Mouse (Mus musculus): ENCODE measurements around the gene 3110040M04Rik.
"Not testable (repeated sequence)": the region's sequence is repeated elsewhere in the genome, so short reads cannot be mapped to it uniquely, and the experiment has no call there.

DNA sequence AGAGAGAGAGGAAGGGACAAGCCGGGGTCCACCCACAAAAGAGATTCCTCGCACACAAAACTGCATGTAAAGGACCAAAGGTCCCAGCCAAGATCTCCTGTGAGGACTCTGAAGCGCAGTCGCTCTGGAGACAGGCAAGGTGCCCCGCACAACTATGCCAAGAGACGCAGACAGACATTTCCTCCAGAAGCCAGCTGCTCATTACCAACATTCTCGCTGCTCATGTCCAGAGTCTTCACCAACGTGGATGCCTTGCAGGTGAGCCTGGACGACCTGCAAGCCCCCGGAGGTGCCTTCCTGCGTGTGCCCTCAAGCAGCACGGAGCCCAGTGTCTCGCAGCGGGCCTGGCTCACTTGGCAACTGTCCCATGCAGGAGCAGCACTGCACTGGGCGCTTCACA is 11.2 kb upstream of the 3110040M04Rik start:
- TF ChIP-seq CHD1 (IDR thresholded peaks at IDR 0.05; ENCODE audit: low read depth, low read length); MAFK (IDR thresholded peaks at IDR 0.05; ENCODE audit: borderline replicate concordance, low read depth, low read length); CTCF (IDR thresholded peaks at IDR 0.05 in 2 of 3, conservative IDR thresholded peaks at IDR 0.05 in 1 of 3; ENCODE audit: control insufficient read depth in 1 of 3, insufficient read depth in 1 of 3, low read depth in 2 of 3, low read length in 3 of 3, poor library complexity in 1 of 3, severe bottlenecking in 1 of 3); POLR2AphosphoS2 (IDR thresholded peaks at IDR 0.05; ENCODE audit: low read length); ZNF384 (IDR thresholded peaks at IDR 0.05; ENCODE audit: low read depth, low read length); POLR2A (IDR thresholded peaks at IDR 0.05; ENCODE audit: control insufficient read depth in 1 of 2, insufficient read depth in 1 of 2, low read depth in 1 of 2, low read length in 2 of 2, poor library complexity in 1 of 2); RCOR1 (IDR thresholded peaks at IDR 0.05; ENCODE audit: low read depth, low read length); ZKSCAN1 (IDR thresholded peaks at IDR 0.05; ENCODE audit: low read depth, low read length); USF1 (IDR thresholded peaks at IDR 0.05; ENCODE audit: low read depth, low read length): not testable (repeated sequence)

Data from MEL (cell line).